Mouse (Mus musculus) liver, embryonic 15.5 days (tissue): Measurements from ENCODE around the gene Slc2a2. TPM values are rescaled to one million over a fixed set of nuclear protein-coding genes. Genes with fewer than 3 reads are reported as not detected.
A peak's percentile ranks its signal among the peaks of the same experiment; 100 is the strongest.

Experiments used
- ATAC-seq: fragments of 200-750 bp; cut with Nextera tagmentation; 2 replicates; pipeline ENCODE4 v1.8.0; 2017; ENCODE audit warnings: moderate number of reproducible peaks, mild to moderate bottlenecking, moderate library complexity; ENCODE audit not compliant: insufficient read depth
- H3K27ac ChIP-seq: fragments of 300-500 bp; sonication (generic); replicated peaks from 2 replicates; pipeline ENCODE4 v1.5.1; 2015; ENCODE audit warnings: mild to moderate bottlenecking, inconsistent platforms
- H3K27me3 ChIP-seq: fragments of 300-500 bp; sonication (generic); 2 replicates; pipeline ENCODE4 v1.6.1; 2015; ENCODE audit warnings: mild to moderate bottlenecking, inconsistent platforms
- H3K36me3 ChIP-seq: fragments of 300-500 bp; sonication (generic); replicated peaks from 2 replicates; pipeline ENCODE4 v1.6.1; 2015; ENCODE audit warnings: moderate library complexity, mild to moderate bottlenecking, inconsistent platforms
- H3K4me1 ChIP-seq: fragments of 300-500 bp; sonication (generic); replicated peaks from 2 replicates; pipeline ENCODE4 v1.6.1; 2015; ENCODE audit warnings: inconsistent platforms
- H3K4me2 ChIP-seq: fragments of 300-500 bp; sonication (generic); 2 replicates; pipeline ENCODE4 v1.6.1; 2015; ENCODE audit warnings: moderate library complexity, mild to moderate bottlenecking, inconsistent platforms
- H3K4me3 ChIP-seq: fragments of 300-500 bp; sonication (generic); replicated peaks from 2 replicates; pipeline ENCODE4 v1.5.1; 2015; ENCODE audit warnings: mild to moderate bottlenecking, inconsistent platforms
- H3K9ac ChIP-seq: fragments of 300-500 bp; sonication (generic); 2 replicates; pipeline ENCODE4 v1.6.1; 2015; ENCODE audit warnings: moderate library complexity, mild to moderate bottlenecking, inconsistent platforms
- H3K9me3 ChIP-seq: fragments of 300-500 bp; sonication (generic); replicated peaks from 2 replicates; pipeline ENCODE4 v1.6.1; 2016; ENCODE audit warnings: inconsistent platforms
- WGBS: fragments of 180-500 bp; shearing (Covaris S2); methylation state at CpG from one replicate; pipeline ENCODE4 v1.1.7; 2015; ENCODE audit warnings: mixed read lengths; ENCODE audit not compliant: insufficient replicate concordance; 5-methylcytosine and 5-hydroxymethylcytosine counted together
- polyA plus RNA-seq: library from polyadenylated mRNA; unstranded; fragments of >200 nt; fragmentation: Nextera tagmentation; extraction: Ambion mirVana; gene quantifications from 2 replicates; pipeline ENCODE4 v1.2.1, GENCODE M21; 2015

Gene Slc2a2
- polyA plus RNA-seq, 1 experiment from 2014 or later = 32.3 TPM

DNA sequence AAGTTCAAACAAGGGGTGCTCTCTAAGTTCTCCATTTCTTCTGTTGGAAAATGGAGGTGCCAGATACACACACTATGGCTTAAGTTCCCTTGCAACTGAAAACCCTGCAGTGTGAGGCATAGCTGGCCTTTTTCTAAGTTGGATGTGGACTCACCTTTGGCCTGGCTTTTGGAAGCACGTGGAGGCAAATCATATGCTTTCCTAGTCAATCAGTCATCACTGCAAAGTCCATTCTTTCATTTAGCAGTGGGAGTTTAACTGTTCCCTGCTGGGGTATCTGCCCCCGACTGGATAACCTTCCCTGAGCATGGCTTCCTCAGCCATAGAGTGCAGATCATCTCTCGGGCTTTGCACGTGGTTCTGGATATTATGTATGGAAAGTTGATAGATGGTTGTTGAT is 1.9 kb downstream of the Slc2a2 start:
- no peaks in the 10 kb centered on the region for H3K36me3 ChIP-seq
- peak overlapping the region; percentile 39 for H3K4me3 ChIP-seq
- WGBS = 42% methylated on average over 4 of the region's 4 CpGs
- no peaks in the 10 kb centered on the region for H3K27me3 ChIP-seq
- H3K4me1 ChIP-seq = peaks cover 3% of the 10 kb centered on the region; the same call in 1 of the 2 replicates
- peak overlapping the region; percentile 43 for H3K4me2 ChIP-seq
- H3K9me3 ChIP-seq = no peaks in the 10 kb centered on the region
- H3K27ac ChIP-seq = no peak overlapping the region
- H3K9ac ChIP-seq = no peak overlapping the region
- ATAC-seq = no peak

DNA sequence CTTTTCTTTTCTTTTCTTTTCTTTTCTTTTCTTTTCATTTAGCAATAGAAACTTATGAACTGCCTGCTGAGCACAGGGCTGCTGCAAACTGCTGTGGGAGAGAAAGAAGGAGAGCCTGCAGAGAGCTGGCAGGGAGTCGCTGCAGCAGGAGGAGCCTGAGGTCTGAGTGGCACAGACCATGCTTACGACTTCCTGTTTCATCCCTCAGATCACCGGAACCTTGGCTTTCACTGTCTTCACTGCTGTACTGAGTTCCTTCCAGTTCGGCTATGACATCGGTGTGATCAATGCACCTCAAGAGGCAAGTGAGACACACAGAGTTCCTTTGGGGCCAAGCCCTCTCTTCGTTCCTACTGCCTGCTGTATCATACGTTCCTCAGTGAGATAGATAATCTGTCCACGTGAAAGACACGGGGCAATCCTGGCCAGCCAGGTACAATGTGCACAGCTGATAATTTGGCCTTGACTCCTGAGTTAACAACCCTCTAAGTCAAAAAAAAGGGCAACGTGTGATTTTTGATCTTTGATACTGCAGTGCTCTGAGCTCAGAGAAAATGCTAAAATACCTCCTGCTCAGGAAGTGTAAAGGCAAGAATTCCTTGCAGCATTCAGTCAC is 7.9 kb downstream of the Slc2a2 start:
- 0 out of 2 replicates have a peak, but pooled peaks cover 4% of the 10 kb centered on the region for H3K36me3 ChIP-seq
- peak overlapping the region; percentile 11; the same call in 1 of the 2 replicates for H3K4me2 ChIP-seq
- WGBS = 20% methylated on average over 10 of the region's 10 CpGs
- H3K4me3 ChIP-seq = no peak overlapping the region
- no peaks in the 10 kb centered on the region for H3K9me3 ChIP-seq
- peak; percentile 47; the same call in 1 of the 2 replicates for ATAC-seq
- H3K27ac ChIP-seq = peak overlapping the region; percentile 7; the same call in 1 of the 2 replicates
- H3K4me1 ChIP-seq = peaks cover 7% of the 10 kb centered on the region; the same call in 1 of the 2 replicates
- H3K9ac ChIP-seq = no peak overlapping the region
- H3K27me3 ChIP-seq = no peaks in the 10 kb centered on the region

DNA sequence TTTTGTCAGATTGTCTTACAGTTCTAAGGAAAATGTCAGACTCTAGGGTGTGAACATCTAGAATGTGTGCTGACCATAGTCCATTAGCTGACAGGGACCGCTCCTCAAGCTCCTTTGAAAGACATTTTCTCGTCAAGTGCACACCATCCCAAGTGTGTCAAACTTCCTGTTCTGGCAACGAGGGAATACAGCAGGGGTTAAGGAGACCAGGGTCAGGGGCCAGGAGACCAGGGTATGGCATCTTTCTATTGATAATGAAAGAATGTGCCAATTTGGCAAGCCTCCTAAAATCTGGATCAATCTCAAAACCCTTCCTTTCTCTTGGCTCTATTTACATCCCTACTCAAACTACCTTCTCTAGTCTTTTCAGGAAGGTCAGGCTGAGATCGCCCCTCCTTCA is 9.0 kb downstream of the Slc2a2 start:
- H3K4me2 ChIP-seq = no peak overlapping the region
- H3K9me3 ChIP-seq = no peaks in the 10 kb centered on the region
- no peak overlapping the region for H3K4me3 ChIP-seq
- WGBS = 55% methylated on average over 4 of the region's 4 CpGs
- no peak for ATAC-seq
- 0 out of 2 replicates have a peak, but pooled peaks cover 4% of the 10 kb centered on the region for H3K36me3 ChIP-seq
- peaks cover 7% of the 10 kb centered on the region; the same call in 1 of the 2 replicates for H3K4me1 ChIP-seq
- no peak overlapping the region for H3K9ac ChIP-seq
- no peaks in the 10 kb centered on the region for H3K27me3 ChIP-seq
- no peak overlapping the region for H3K27ac ChIP-seq

DNA sequence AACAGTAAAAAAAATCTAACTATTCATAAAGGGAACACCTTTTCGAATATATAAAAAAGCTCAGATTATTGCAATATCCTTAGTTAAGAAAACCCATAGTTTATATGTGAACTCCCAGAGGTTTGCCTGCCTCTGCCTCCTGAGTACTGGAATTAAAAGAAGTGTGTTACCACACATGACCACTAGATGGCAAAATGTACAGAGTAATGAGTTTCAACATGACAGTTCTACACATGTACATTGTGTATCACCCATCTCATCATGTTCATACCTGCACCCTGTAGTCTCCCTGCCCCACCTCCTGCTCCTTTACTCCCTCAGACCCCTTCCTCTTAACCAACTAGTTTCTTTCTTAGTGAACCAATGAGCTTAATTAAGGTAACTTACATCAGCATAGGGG is 12.0 kb downstream of the Slc2a2 start:
- Histone ChIP-seq H3K36me3 (0 out of 2 replicates have a peak, but pooled peaks cover 4% of the 10 kb centered on the region), H3K27me3 (no peaks in the 10 kb centered on the region), H3K4me2 (no peak overlapping the region), H3K4me3 (no peak overlapping the region), H3K9me3 (no peaks in the 10 kb centered on the region), H3K9ac (no peak overlapping the region), H3K4me1 (peaks cover 7% of the 10 kb centered on the region), H3K27ac (no peak overlapping the region)
- WGBS = 31% methylated on average over 1 of the region's 1 CpGs
- ATAC-seq = no peak

DNA sequence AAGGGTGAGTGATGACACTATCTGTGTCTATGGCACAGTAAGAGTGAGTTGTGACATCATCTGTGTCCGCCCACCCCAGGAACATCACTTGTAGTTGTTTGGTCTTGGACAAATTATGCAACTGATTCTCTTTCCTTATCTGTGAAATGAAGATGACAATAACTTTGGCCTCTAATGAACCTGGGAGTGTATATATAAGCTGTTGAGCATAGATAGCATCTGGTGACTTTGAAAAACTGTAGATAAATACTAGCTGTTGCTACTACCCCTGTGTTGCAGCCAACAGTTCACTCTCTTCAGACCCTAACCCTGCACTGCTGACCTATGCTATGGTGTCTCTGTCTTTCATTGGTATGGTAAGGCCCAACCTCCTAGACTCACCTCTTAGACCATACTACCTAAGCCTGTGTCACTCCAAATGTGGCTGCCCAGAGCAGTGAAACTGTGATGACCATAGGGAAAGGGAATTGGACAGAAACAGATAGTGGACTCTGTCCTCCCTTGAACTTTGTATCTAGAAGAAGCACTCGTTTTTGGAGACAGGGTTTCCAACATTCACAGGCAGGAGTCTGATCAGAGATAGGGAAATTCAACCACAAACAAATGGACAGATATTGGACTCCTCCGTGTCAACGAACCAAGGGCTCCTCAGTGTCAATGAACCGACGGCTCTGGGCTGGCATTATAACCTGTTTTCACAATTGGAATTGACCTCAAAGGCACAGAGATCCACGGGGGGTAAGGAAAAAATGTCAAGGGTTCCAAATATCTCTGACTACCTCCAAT is 16.4 kb downstream of the Slc2a2 start:
- Histone ChIP-seq H3K9me3 (no peaks in the 10 kb centered on the region), H3K27ac (no peak overlapping the region), H3K36me3 (0 out of 2 replicates have a peak, but pooled peaks cover 2% of the 10 kb centered on the region), H3K9ac (no peak overlapping the region), H3K27me3 (no peaks in the 10 kb centered on the region), H3K4me3 (no peak overlapping the region), H3K4me1 (no peaks in the 10 kb centered on the region; the same call in 1 of the 2 replicates), H3K4me2 (no peak overlapping the region)
- peak; percentile 42 for ATAC-seq
- 38% methylated on average over 7 of the region's 7 CpGs for WGBS

DNA sequence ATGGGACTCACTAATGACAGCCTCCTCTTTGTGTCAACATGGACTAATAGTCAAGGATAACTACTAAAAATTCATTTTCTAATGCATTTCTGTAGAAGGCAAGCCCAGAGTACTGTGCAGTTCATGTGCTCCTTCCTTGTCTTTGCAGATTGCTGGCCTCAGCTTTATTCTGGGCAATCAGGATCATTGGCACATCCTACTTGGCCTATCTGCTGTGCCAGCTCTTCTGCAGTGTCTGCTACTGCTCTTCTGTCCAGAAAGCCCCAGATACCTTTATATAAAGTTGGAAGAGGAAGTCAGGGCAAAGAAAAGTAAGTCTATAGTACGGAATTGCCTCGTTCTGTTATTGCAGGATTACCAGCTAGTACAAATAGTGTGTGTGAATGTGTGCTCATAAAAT is 20.8 kb downstream of the Slc2a2 start:
- no peak overlapping the region for H3K4me3 ChIP-seq
- H3K4me1 ChIP-seq = peaks cover 7% of the 10 kb centered on the region; the same call in 1 of the 2 replicates
- no peaks in the 10 kb centered on the region for H3K36me3 ChIP-seq
- no peak overlapping the region for H3K27ac ChIP-seq
- no peaks in the 10 kb centered on the region for H3K27me3 ChIP-seq
- H3K4me2 ChIP-seq = no peak overlapping the region
- no peak overlapping the region for H3K9ac ChIP-seq
- H3K9me3 ChIP-seq = no peaks in the 10 kb centered on the region
- no peak for ATAC-seq
- 71% methylated on average over 2 of the region's 2 CpGs for WGBS

DNA sequence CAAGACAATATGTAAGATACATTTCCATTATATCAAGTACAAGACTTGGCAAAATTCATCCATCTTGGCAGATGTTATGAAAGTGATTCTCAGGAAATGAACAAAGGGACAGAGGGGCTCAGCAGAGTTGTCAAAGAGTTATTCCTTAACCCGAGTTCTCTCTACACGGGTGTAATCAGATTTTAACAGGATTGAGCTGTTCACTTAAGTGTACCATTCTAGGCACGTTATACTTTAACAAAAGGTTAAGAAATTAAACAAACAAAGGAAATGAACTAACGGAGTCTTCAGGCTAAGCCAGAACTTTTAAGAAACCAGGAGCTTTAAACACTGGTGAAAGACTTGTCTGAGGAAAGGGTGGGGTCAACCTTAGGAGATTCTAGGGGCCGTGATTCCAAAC is 23.5 kb downstream of the Slc2a2 start:
- H3K4me1 ChIP-seq = peaks cover 7% of the 10 kb centered on the region; the same call in 1 of the 2 replicates
- H3K36me3 ChIP-seq = no peaks in the 10 kb centered on the region
- H3K4me2 ChIP-seq = no peak overlapping the region
- peak overlapping the region; percentile 66 for H3K27ac ChIP-seq
- H3K4me3 ChIP-seq = no peak overlapping the region
- no peak overlapping the region for H3K9ac ChIP-seq
- no peaks in the 10 kb centered on the region for H3K27me3 ChIP-seq
- ATAC-seq = no peak
- WGBS = 59% methylated on average over 5 of the region's 5 CpGs
- no peaks in the 10 kb centered on the region for H3K9me3 ChIP-seq

DNA sequence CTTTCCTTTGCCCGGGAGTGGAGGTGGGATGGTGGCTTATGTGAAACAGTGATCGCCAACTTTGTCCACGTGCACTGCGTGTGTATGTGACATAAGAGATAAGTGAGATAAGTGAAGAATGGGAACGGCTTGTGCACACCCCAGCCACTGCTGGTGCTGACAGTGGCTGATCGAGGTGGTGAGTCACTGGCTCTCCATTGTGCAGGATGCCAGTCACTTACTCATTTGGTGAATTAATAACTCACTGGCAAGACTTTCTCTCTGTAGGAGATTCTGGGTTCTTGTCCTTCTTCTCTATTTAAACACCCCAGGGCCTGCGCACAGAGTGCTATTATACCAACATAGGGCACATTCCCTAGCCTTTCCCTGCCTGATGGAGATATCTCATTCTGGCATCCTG is 24.1 kb downstream of the Slc2a2 start:
- Histone ChIP-seq H3K4me3 (no peak overlapping the region), H3K4me1 (peaks cover 7% of the 10 kb centered on the region; the same call in 1 of the 2 replicates), H3K4me2 (no peak overlapping the region), H3K36me3 (no peaks in the 10 kb centered on the region), H3K9ac (no peak overlapping the region), H3K9me3 (no peaks in the 10 kb centered on the region), H3K27me3 (no peaks in the 10 kb centered on the region), H3K27ac (peak overlapping the region; percentile 66)
- WGBS = 33% methylated on average over 7 of the region's 7 CpGs
- ATAC-seq = 0 out of 2 replicates have a peak, but pooled peaks have one; percentile 30

DNA sequence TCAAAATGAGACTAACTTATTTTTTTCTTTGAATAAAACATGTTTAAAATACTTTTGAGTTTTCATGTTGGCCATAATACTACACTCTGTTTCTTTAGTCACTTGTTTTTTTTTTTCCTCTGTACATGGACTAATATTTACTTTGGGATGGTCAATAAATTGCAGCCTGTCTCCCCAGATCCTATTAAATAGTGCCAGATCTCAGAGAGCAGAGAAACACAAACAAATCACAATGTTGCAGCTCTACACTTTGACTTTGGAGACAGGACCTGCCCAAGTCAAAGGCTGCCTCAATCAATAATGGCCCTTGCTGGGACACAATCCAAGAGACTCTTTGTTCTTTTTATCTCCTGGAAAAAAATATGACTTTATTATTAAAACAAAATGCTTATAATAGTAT is 24.8 kb downstream of the Slc2a2 start:
- no peaks in the 10 kb centered on the region for H3K36me3 ChIP-seq
- no peak overlapping the region for H3K4me3 ChIP-seq
- H3K4me2 ChIP-seq = no peak overlapping the region
- H3K9me3 ChIP-seq = no peaks in the 10 kb centered on the region
- ATAC-seq = 0 out of 2 replicates have a peak, but pooled peaks have one; percentile 14
- H3K27me3 ChIP-seq = no peaks in the 10 kb centered on the region
- H3K27ac ChIP-seq = no peak overlapping the region
- no peak overlapping the region for H3K9ac ChIP-seq
- H3K4me1 ChIP-seq = peaks cover 7% of the 10 kb centered on the region; the same call in 1 of the 2 replicates

DNA sequence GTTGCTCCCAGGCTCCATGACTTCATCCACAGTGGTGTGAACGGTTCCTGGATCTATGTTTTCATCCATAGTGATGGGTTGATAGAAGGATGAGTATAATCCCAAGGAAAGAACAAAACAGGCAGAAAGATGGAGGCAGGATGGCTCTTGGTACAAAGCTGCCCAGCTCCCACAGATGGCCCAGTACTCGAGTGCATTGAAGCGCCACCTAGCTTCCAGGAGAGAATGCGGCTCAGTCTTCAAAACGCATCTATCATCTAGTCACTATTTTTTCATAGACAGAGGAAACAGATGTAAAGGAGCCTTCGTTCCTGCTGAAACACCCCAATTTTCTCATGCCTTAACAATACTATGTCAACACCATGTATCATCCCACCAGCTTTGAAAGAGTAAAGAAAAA is 25.8 kb downstream of the Slc2a2 start:
- Histone ChIP-seq H3K4me3 (no peak overlapping the region), H3K4me2 (no peak overlapping the region), H3K27me3 (no peaks in the 10 kb centered on the region), H3K36me3 (no peaks in the 10 kb centered on the region), H3K4me1 (peaks cover 7% of the 10 kb centered on the region; the same call in 1 of the 2 replicates), H3K27ac (peak overlapping the region; percentile 7; the same call in 1 of the 2 replicates), H3K9ac (no peak overlapping the region), H3K9me3 (no peaks in the 10 kb centered on the region)
- 47% methylated on average over 6 of the region's 6 CpGs for WGBS
- ATAC-seq = no peak

DNA sequence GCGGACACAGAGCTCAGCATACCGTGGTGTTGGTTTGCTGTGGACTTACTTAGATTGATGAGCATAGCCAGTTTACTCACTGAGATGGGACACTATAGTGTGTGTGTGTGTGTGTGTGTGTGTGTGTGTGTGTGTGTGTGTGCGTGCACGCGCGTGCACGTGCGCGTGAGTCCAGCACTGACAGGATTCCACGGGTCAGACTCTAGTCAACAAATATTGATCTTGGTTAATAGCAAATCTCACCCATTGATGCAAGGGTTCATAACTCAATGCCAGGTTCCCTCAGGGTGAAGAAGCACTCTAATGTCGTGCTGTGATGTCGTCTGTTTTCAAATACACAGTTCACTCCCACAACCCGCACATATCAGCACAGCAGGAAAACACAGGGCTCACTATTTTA is 27.5 kb downstream of the Slc2a2 start:
- no peaks in the 10 kb centered on the region for H3K9me3 ChIP-seq
- no peak overlapping the region for H3K4me2 ChIP-seq
- 0 out of 2 replicates have a peak, but pooled peaks cover 3% of the 10 kb centered on the region for H3K36me3 ChIP-seq
- peaks cover 7% of the 10 kb centered on the region; the same call in 1 of the 2 replicates for H3K4me1 ChIP-seq
- H3K27me3 ChIP-seq = no peaks in the 10 kb centered on the region
- peak overlapping the region; percentile 51 for H3K27ac ChIP-seq
- no peak overlapping the region for H3K4me3 ChIP-seq
- no peak overlapping the region for H3K9ac ChIP-seq
- 73% methylated on average over 13 of the region's 13 CpGs for WGBS
- ATAC-seq = peak; percentile 63
